Mouse (Mus musculus) embryo, embryonic 11 days (tissue): ENCODE data around the gene Stat1.

ENCODE experiments used
- DNase-seq: peaks from one replicate; pipeline ENCODE4 v3.0.0-alpha.2; 2015

Stat1 gene

GRCm38 (mm10) chr1:52170057-52170456 lies 50.8 kb downstream of the Stat1 start:
- DNase-seq: peak; percentile 43

- DNase-seq: no peak
Observed at GRCm38 (mm10) chr1:52170747-52171146, 51.5 kb downstream of the Stat1 start.

GRCm38 (mm10) chr1:52171271-52171670 lies 52.0 kb downstream of the Stat1 start:
- DNase-seq: no peak

GRCm38 (mm10) chr1:52175321-52175720 lies 56.1 kb downstream of the Stat1 start:
- DNase-seq: no peak

- DNase-seq: no peak
Observed at GRCm38 (mm10) chr1:52175983-52176382, 56.7 kb downstream of the Stat1 start.

- no peak for DNase-seq
Observed at GRCm38 (mm10) chr1:52176999-52177398, 57.8 kb downstream of the Stat1 start.

- no peak for DNase-seq
Observed at GRCm38 (mm10) chr1:52179939-52180568, 60.8 kb downstream of the Stat1 start.

- no peak for DNase-seq
Observed at GRCm38 (mm10) chr1:52181994-52182393, 62.8 kb downstream of the Stat1 start.

GRCm38 (mm10) chr1:52182992-52183391 lies 63.8 kb downstream of the Stat1 start:
- no peak for DNase-seq
